Mouse (Mus musculus) NIH3T3 (cell line): ENCODE measurements around the gene Olfml2b.

Source experiments
- DNase-seq: peaks from one replicate; pipeline ENCODE4 v3.0.0-alpha.2; 2012; ENCODE audit warnings: low read depth

Gene Olfml2b

GRCm38 (mm10) chr1:170695326-170695725 is 51.0 kb downstream of the Olfml2b start:
- no peak for DNase-seq

DNA sequence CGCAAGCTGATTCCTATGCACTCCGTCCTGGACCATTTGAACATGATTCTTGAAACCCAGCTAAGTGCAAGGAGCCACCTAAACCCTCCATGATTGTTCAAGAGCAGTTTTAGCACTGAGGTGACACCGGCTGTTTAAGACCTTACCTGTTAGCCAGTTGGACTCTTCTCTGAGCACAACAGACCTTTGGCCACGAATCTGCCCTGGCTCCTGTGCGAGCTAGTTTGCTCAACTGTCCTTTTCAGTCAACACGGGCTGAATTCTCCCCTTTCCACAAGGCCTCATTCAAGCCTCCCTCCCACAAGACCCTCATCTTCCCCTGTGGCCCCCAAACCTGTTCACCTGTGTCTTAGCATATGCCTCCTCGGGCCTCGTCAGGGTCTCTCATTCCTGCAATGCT is 52.7 kb downstream of the Olfml2b start:
- no peak for DNase-seq

DNA sequence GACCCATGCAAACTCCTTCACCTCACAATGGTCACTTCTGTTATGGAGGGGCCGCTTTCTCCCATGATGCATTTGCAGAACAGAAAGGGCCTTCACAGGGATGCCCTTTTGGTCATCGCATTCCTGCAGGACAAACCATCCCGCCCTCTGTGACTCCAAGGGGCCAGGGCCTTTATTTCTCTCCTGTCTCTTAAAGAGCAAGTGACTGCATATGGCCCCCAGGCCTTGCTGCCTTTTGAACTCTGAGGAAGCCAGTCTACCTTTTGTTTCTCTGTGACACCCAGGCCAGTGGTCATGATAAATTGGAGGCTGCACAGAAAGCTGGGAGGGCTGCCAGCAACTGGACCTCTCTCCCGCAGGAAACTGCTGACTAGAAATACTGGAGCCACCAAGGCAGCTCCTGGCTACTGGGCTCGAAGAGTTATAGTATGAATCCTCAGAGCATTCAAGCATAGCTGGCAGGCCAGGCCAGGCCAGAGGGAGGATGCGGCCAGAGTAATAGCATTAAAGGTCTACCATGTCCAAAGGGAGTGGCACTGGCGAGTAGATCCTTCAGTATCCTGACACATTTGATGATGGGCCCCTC is 53.5 kb downstream of the Olfml2b start:
- DNase-seq, result no peak

DNA sequence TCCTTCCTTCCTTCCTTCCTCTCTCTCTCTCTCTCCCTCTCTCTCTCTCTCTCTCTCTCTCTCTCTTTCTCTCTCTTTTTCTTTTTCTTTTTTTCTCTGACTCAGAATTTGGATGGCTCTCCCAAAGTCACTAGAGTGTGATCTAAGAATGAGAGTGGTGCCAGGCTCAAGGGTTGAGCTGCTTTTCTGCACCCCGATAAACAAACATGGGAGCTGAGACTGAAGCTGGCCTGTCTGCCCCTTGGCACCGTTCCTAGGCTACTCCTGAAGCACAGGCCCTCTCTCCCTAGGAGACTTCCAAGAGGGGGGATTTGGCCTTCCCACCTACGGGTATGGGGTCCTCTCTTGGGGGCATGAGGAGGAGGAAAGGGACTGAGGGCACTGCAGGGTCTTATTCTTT is 54.4 kb downstream of the Olfml2b start:
- no peak for DNase-seq

DNA sequence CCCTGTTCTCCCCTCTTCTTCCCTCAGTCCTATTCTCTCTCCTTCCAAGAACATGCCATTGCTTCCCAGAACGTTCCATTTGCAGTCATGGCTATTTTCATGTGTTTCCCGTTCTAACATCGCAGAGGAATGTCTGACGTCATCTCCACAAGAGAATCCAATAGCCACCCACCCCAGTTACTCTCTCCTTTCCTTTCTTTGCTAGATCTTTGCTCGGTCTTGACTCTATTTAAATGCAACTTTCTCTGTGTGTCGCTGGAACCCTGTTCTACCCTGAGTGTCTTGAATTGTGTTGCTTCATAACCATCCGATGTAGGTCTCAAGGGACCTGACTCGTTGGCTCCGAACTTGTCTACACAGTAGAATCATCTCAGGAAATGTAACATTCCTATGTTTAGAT is 55.2 kb downstream of the Olfml2b start:
- peak; percentile 73 for DNase-seq

- no peak for DNase-seq
Measured at GRCm38 (mm10) chr1:170700496-170701027, 56.2 kb downstream of the Olfml2b start.

- DNase-seq, result peak; percentile 69
Measured at GRCm38 (mm10) chr1:170701178-170701577, 56.8 kb downstream of the Olfml2b start.

DNA sequence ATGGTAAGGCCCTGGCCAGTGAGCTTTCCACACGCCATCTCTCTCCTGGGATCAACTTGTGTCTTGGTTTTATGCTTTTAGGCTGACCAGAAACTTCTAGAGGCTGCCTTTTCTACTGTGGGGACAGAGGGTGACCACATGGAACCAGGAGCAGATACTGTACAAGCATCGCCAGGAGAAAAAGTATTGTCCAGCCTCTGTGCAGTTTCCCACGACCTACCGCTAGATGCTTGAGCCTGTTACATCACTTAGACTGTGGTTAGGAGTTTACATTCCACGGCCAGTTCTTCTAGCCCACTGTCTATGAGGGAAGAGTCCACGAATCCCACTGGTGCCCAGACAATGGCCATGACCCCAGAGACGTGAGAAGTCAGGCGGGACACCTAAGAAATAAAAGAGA is 57.2 kb downstream of the Olfml2b start:
- peak; percentile 50 for DNase-seq

DNA sequence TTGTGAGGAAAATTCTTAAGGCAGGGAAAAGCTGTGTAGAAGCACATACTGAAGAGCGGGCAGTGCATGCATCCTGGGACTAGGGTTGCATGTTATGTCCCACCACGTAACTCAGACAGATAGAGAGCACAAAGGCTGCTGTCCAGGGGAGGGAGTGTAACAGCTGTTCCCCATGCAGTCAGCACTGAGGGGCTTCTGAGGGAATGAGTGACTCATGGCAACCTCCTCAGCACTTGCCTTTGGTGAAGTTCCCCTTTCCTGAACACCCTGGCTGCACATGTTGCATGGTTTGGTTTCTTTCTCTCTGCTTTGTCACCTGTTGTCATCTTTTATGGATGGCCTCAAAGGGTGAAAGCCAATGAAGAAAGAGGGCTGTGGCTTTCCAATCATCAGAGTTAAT is 57.9 kb downstream of the Olfml2b start:
- DNase-seq, result no peak

DNA sequence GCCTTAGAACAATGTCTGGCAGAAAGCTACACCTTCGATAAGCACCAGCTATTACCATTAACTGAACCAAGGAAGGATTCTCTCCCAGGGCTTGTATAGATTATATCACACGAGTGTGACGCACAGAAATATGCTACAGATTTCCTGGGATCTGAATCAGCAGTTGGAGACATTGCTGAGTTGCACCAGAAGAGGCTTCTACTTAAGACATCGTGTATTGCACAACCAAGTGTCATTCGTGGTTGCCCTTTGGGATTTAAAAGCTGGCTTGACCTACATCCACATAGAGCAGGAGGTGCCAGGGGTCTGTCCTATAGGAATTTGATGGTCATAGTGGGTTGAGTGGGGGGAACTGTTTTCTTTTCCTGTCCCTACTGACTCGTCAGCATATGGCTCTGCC is 58.6 kb downstream of the Olfml2b start:
- peak; percentile 75 for DNase-seq

DNA sequence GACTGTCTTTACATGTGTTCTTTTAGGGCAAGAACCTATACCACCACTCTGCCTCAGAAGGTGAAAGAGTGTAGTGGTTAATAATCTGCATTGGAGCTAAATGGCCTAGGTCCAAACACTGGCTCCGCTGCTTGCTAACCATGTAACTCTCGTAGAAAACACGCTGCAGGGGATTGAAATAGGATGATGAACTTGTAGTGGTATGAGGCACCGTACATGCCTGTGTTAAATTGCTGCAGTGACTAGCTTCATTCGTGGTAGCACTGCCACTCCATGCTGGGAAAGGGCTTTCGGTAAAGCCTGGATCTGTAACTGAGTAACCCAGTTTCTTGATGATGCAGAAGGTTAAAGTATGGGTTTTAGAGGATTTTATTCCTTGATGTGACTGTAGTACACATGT is 59.8 kb downstream of the Olfml2b start:
- no peak for DNase-seq

DNA sequence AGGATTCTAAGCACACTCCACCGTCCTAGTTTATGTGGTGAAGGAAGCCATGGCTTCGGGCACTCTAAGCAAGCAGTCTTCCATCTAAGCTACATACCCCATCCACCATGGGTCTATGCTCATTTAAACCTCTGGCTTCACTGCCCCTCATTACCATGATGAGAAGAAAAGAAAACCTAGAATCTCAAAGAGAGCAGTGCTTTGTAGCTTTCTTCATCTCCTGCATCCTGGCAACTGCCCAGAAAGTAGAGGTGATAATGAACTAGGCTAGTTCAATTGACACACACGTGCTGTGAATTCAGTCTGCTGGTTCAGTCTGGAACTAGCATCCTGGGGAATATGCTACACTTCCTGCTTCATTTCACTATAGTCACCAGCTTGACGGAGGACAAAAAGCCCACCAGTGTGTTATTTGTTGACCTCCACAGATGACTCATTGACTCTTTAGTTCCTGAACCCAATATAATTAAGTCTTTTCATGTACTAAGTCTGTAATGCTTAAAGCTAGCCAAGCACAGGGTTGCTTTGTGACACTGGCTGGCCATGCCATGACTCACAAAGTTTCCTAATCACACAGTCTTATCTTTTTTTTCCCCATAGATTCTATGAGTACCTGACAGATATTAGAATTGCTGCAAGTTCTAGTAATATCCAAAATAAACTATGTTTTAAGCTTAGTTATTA is 60.7 kb downstream of the Olfml2b start:
- DNase-seq, result no peak

GRCm38 (mm10) chr1:170706046-170706445 is 61.7 kb downstream of the Olfml2b start:
- DNase-seq, result no peak

DNA sequence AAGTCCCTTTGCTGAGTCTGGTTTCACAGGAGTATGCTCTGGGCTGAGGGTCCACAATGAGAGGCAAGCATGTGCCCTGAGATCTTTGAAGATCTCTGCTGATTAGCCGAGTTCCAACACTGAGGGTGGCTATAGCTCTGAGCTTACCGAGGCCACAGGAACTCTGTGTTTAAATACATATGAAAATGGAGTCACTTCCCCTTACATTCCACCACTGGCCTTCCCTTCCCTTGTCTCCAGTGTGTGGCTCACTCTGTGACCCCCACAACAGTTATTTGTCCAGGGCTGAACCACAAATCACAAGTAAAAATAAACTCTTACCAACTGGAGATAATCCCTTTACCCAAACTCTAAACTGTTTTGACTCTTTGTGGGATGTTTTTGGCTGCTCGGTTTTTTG is 64.7 kb downstream of the Olfml2b start:
- no peak for DNase-seq

DNA sequence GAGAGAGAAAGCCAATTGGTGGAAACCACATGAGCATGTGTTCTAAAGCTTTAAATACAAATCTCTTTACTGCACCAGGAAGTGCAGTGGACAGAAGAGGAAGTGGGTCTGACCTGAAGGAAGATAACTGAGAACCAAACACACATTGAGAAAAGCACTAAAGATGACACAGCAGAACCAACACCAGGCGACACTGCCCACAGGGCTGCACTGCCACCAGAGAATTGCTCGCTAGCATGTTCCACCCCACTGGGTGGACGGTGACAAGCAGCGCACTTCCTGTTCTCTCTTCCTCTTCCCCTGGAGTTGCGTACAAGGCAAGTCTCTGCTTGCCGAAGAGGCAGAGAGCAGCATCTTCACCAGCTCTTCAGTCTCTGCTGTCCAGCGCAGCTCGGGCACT is 65.1 kb downstream of the Olfml2b start:
- DNase-seq, result no peak

GRCm38 (mm10) chr1:170709969-170710368 is 65.6 kb downstream of the Olfml2b start:
- DNase-seq, result no peak

GRCm38 (mm10) chr1:170711731-170712130 is 67.4 kb downstream of the Olfml2b start:
- DNase-seq, result no peak

DNA sequence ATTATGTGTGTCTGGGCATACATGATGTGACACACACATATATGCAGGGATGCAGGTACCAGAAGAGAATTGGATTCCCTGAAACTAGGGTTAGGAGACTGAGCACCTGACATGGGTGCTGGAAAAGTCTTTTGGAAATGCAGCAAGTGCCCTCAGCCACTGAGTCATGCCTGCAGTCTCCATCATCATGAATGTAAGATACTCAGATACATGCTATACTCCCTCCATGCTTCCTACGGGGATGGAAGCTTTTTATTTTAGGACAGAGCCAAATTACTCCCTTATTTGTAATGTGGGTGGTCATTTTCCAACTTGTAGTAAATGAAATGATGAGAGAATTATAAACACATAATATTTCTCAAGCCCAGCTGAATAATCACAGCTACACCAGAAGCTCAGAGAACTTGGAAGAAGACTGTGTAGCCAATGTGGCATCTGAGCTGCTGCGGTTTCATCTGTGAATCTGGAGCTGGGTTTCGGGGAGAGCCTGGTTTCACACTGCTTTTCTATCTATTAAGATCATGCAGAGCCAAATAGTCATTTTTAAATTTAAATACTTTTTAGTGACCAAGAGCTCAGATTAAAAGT is 73.0 kb downstream of the Olfml2b start:
- DNase-seq, result no peak

GRCm38 (mm10) chr1:170718133-170718810 is 73.9 kb downstream of the Olfml2b start:
- no peak for DNase-seq

GRCm38 (mm10) chr1:170721560-170721959 is 77.2 kb downstream of the Olfml2b start:
- DNase-seq, result no peak

GRCm38 (mm10) chr1:170728524-170728923 is 84.2 kb downstream of the Olfml2b start:
- no peak for DNase-seq

GRCm38 (mm10) chr1:170729267-170729962 is 85.1 kb downstream of the Olfml2b start:
- no peak for DNase-seq
